Mouse (Mus musculus): ENCODE results near the gene Nckap5l. TPM values are rescaled to one million over a fixed set of nuclear protein-coding genes. Genes with fewer than 3 reads are reported as not detected.

Gene Nckap5l
- polyA plus RNA-seq, 2 experiments = 14.1 to 24.4 TPM

DNA sequence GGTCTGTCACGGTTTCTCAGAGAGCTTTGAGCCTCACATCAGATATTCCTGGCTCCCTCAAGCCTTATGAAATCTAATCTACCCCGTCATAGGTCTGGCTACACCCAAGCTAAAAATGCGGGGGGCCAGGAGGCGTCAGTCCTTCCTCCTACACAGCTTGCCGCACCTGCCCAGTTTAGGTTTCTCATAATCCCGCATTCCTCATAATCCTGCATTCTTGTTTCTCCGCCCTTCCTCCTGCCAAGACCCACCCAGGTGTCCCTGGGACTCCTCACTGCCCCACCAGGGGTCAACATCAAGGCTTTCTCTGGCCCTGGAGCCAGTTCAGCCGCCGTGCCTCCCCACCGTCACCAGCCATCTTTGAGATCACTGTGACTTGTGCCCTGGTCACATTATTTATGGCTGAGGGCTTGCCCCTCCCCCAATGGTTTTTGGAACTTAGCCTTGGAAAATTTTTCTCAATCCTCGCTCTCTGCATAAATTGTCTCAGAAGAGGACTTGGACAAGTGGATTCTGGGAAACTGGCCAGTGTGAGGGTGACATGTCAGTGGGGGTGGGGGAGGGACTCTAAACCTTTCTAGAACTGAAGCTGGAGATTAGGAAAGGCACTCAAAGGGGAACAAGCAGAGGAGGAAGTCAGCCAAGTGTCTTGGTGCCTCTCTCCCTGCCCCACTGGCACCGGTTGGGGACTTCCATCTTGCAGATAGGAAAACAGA lies 40.1 kb upstream of the Nckap5l start:
- Histone ChIP-seq H3K36me3 (ENCODE audit: control insufficient read depth, insufficient read depth, low read length) (no peaks in the 10 kb centered on the region), H3K27me3 (ENCODE audit: control insufficient read depth, insufficient read depth, low read length) (no peaks in the 10 kb centered on the region), H3K27ac (replicated peaks; ENCODE audit: low read depth, low read length) (no peak overlapping the region), H3K9me3 (ENCODE audit: control insufficient read depth, low read length) (no peaks in the 10 kb centered on the region), H3K4me1 (ENCODE audit: control insufficient read depth, insufficient read depth, low read length) (peaks cover 24% of the 10 kb centered on the region), H3K4me2 (replicated peaks; ENCODE audit: low read depth, low read length, severe bottlenecking) (no peak overlapping the region), H3K4me3 (replicated peaks; ENCODE audit: low read length) (no peak overlapping the region), H3K9ac (ENCODE audit: low read depth, low read length, severe bottlenecking) (no peak overlapping the region)
- 42% methylated on average over 12 of the region's 12 CpGs for WGBS
- DNase-seq (ENCODE audit: low spot score) = peak; percentile 59
- no peak for TF ChIP-seq POLR2A (IDR thresholded peaks at IDR 0.05; ENCODE audit: borderline replicate concordance, extremely low read depth, insufficient read depth, insufficient read length)
- ATAC-seq (ENCODE audit: low FRiP score, low read depth) = peak; percentile 20; the same call in 1 of the 2 replicates

DNA sequence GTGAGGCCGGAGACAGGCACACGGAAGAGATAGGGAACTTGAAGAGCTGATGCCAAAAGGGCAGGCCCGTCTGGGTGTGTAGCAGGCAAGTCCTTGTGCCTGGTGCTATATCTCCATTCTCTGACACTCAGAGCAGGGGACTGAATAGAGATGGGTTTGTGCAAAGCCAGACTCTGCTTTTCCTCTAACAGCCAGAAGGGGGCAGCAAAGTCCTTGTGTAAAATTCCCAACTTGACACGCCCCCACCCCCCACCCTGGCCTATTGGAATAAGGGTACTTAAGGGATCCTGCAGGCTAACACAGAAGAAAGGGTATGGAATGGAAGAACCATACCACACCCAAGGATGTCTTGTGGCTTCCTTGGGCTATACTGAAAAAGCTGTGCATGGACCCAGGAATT lies 39.5 kb upstream of the Nckap5l start:
- DNase-seq (ENCODE audit: low spot score) = peak; percentile 82
- 11% methylated on average over 4 of the region's 4 CpGs for whole genome bisulfite sequencing

DNA sequence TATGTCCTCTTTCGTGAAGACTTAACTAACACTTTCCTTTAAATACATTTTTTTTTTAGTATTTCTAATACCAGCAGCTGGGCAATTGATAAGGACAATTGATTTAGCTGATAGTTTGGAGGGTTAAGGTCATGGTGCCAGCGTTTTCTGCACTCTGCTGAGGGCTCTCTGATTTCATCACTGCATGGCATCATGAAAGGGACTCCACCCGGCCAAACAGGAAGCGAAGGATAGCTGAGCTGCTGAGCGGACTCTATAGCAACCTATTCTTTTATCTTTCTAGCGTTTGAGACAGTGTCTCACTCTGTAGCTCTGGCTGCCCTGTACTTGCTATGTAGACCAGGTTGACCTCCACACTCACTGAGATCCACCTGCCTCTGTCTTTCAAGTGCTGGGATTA lies 27.2 kb upstream of the Nckap5l start:
- H3K4me3 ChIP-seq (replicated peaks; ENCODE audit: low read length) = no peak overlapping the region
- DNase-seq (ENCODE audit: low spot score) = no peak
- no peak overlapping the region for H3K27ac ChIP-seq (replicated peaks; ENCODE audit: low read depth, low read length)
- ATAC-seq (ENCODE audit: low FRiP score, low read depth) = no peak
- no peak for TF ChIP-seq POLR2A (IDR thresholded peaks at IDR 0.05; ENCODE audit: borderline replicate concordance, extremely low read depth, insufficient read depth, insufficient read length)
- no peak overlapping the region for H3K9ac ChIP-seq (ENCODE audit: low read depth, low read length, severe bottlenecking)
- no peak overlapping the region for H3K4me2 ChIP-seq (replicated peaks; ENCODE audit: low read depth, low read length, severe bottlenecking)
- 69% methylated on average over 6 of the region's 6 CpGs for WGBS
- no peaks in the 10 kb centered on the region for H3K9me3 ChIP-seq (ENCODE audit: control insufficient read depth, low read length)
- H3K36me3 ChIP-seq (ENCODE audit: control insufficient read depth, insufficient read depth, low read length) = no peaks in the 10 kb centered on the region
- no peaks in the 10 kb centered on the region for H3K4me1 ChIP-seq (ENCODE audit: control insufficient read depth, insufficient read depth, low read length)
- H3K27me3 ChIP-seq (ENCODE audit: control insufficient read depth, insufficient read depth, low read length) = no peaks in the 10 kb centered on the region

More for the DNA sequence above, 39.5 kb upstream of the Nckap5l start:
- H3K9ac ChIP-seq (ENCODE audit: low read depth, low read length, severe bottlenecking) = no peak overlapping the region
- no peak for TF ChIP-seq POLR2A (IDR thresholded peaks at IDR 0.05; ENCODE audit: borderline replicate concordance, extremely low read depth, insufficient read depth, insufficient read length)
- peak; percentile 53; the same call in 1 of the 2 replicates for ATAC-seq (ENCODE audit: low FRiP score, low read depth)
- H3K27me3 ChIP-seq (ENCODE audit: control insufficient read depth, insufficient read depth, low read length) = no peaks in the 10 kb centered on the region
- no peak overlapping the region for H3K4me3 ChIP-seq (replicated peaks; ENCODE audit: low read length)
- no peak overlapping the region for H3K4me2 ChIP-seq (replicated peaks; ENCODE audit: low read depth, low read length, severe bottlenecking)
- no peaks in the 10 kb centered on the region for H3K9me3 ChIP-seq (ENCODE audit: control insufficient read depth, low read length)
- H3K4me1 ChIP-seq (ENCODE audit: control insufficient read depth, insufficient read depth, low read length) = peaks cover 19% of the 10 kb centered on the region
- no peak overlapping the region for H3K27ac ChIP-seq (replicated peaks; ENCODE audit: low read depth, low read length)
- no peaks in the 10 kb centered on the region for H3K36me3 ChIP-seq (ENCODE audit: control insufficient read depth, insufficient read depth, low read length)

DNA sequence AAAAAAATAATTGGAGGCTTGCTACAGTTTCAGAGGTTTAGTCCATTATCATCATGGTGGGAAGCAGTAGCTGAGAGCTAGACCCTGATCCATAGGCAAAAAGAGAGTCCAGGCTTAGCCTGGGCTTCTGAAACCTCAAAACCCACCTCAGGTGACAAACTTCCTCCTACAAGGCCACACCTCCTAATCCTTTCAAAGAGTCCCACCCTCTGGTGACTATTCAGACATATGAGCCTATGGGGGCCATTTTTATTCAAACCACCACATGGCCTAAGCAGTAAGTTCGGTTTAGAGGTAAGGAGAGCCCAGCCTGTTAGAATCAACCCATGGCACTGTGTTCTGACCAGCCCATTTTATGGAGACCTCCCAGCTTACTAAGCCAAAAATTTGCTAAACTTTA lies 18.3 kb upstream of the Nckap5l start:
- Histone ChIP-seq H3K27ac (replicated peaks; ENCODE audit: low read depth, low read length) (no peak overlapping the region), H3K36me3 (ENCODE audit: control insufficient read depth, insufficient read depth, low read length) (peaks cover under 1% of the 10 kb centered on the region), H3K4me1 (ENCODE audit: control insufficient read depth, insufficient read depth, low read length) (peaks cover 6% of the 10 kb centered on the region; the same call in 1 of the 2 replicates), H3K9me3 (ENCODE audit: control insufficient read depth, low read length) (no peaks in the 10 kb centered on the region), H3K4me3 (replicated peaks; ENCODE audit: low read length) (no peak overlapping the region), H3K9ac (ENCODE audit: low read depth, low read length, severe bottlenecking) (no peak overlapping the region), H3K4me2 (replicated peaks; ENCODE audit: low read depth, low read length, severe bottlenecking) (no peak overlapping the region), H3K27me3 (ENCODE audit: control insufficient read depth, insufficient read depth, low read length) (no peaks in the 10 kb centered on the region)
- WGBS = 72% methylated on average over 1 of the region's 1 CpGs
- ATAC-seq (ENCODE audit: low FRiP score, low read depth) (no peak), DNase-seq (ENCODE audit: low spot score) (no peak)
- no peak for TF ChIP-seq POLR2A (IDR thresholded peaks at IDR 0.05; ENCODE audit: borderline replicate concordance, extremely low read depth, insufficient read depth, insufficient read length)

DNA sequence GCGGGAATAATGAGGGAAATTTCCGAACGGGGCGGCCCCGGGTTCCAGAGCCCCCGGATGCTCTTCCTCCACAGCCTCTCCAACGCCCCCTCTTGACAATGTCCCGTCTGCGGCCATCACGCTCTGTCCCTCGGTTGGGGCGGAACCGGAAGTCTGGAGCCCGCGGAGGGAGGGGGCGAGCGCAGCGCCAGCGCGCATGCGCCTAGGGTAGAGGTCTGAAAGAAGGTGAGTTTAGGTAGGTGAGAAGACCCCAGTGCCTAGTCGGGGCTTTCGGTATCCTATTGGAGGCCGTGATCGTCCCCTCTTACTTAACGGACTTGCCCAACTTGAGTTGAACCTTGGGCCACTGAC lies 17.0 kb upstream of the Nckap5l start, which contains the start of gene Bcdin3d:
Gene Bcdin3d (minus strand): TSS at position 155 of the 351 bp plus-strand sequence.
- Histone ChIP-seq H3K27me3 (ENCODE audit: control insufficient read depth, insufficient read depth, low read length) (no peaks in the 10 kb centered on the region), H3K4me1 (ENCODE audit: control insufficient read depth, insufficient read depth, low read length) (peaks cover 6% of the 10 kb centered on the region; the same call in 1 of the 2 replicates), H3K4me3 (replicated peaks; ENCODE audit: low read length) (peak within 1 kb of the TSS; percentile 78), H3K4me2 (replicated peaks; ENCODE audit: low read depth, low read length, severe bottlenecking) (peak within 1 kb of the TSS; percentile 60), H3K27ac (replicated peaks; ENCODE audit: low read depth, low read length) (peak within 1 kb of the TSS; percentile 89), H3K9ac (ENCODE audit: low read depth, low read length, severe bottlenecking) (peak within 1 kb of the TSS; percentile 85), H3K9me3 (ENCODE audit: control insufficient read depth, low read length) (no peaks in the 10 kb centered on the region), H3K36me3 (ENCODE audit: control insufficient read depth, insufficient read depth, low read length) (peaks cover 13% of the 10 kb centered on the region)
- under 1% methylated on average over 25 of the region's 26 CpGs for WGBS
- peak; percentile 91 for DNase-seq (ENCODE audit: low spot score)
- peak; percentile 75; the same call in 1 of the 2 replicates for TF ChIP-seq POLR2A (IDR thresholded peaks at IDR 0.05; ENCODE audit: borderline replicate concordance, extremely low read depth, insufficient read depth, insufficient read length)
- peak; percentile 85 for ATAC-seq (ENCODE audit: low FRiP score, low read depth)
